Mouse (Mus musculus) cortical plate, adult 2 months (tissue): ENCODE measurements around the gene Ttc19.

Experiments used
- CTCF ChIP-seq: fragments of 200-500 bp; IDR thresholded peaks from 2 replicates; pipeline ENCODE4 v1.5.1; 2011; ENCODE audit warnings: mild to moderate bottlenecking, control low read depth, low read length; ENCODE audit not compliant: insufficient read depth; ENCODE audit errors: extremely low read depth
- POLR2A ChIP-seq: fragments of 200-500 bp; IDR thresholded peaks from 2 replicates; pipeline ENCODE4 v1.6.1; 2011; ENCODE audit warnings: mild to moderate bottlenecking, low read length, control low read depth; ENCODE audit not compliant: insufficient read depth; ENCODE audit errors: extremely low read depth

DNA sequence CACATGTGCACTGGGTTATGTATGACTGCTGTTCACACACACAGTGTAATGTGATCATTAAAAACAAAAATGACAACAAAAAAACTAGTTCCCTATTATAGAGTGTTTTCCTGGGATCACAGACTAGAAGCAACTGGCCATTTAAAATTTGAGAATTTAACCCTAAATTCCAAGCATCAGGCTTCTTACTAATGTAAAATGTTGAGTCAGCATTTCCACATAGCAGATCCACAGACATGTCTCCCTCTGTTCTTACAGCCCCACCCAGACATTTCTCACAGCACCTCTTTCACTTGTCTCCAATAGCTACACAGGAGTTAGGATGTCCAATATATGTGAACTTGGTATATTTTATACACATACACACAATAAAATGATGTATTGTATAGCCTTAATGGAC lies 88.7 kb downstream of the Ttc19 start:
- TF ChIP-seq CTCF (no peak), POLR2A (no peak)
